Mouse (Mus musculus) heart, embryonic 16.5 days (tissue): ENCODE measurements around the gene Zfp976. TPM values are rescaled to one million over a fixed set of nuclear protein-coding genes. Genes with fewer than 3 reads are reported as not detected.
A peak's percentile ranks its signal among the peaks of the same experiment; 100 is the strongest.
"Not testable (repeated sequence)": the region's sequence is repeated elsewhere in the genome, so short reads cannot be mapped to it uniquely, and the experiment has no call there.

Source experiments
- ATAC-seq: fragments of 200-750 bp; cut with Nextera tagmentation; replicated peaks from 2 replicates; pipeline ENCODE4 v1.8.0; 2017; ENCODE audit warnings: moderate number of reproducible peaks; ENCODE audit not compliant: insufficient read depth, low FRiP score; ENCODE audit errors: extremely low read depth
- H3K27ac ChIP-seq: fragments of 300-500 bp; sonication (generic); 2 replicates; pipeline ENCODE4 v1.5.1; 2014; ENCODE audit warnings: mild to moderate bottlenecking, low read length, control low read depth, moderate library complexity
- H3K27me3 ChIP-seq: fragments of 300-500 bp; sonication (generic); 2 replicates; pipeline ENCODE4 v1.6.1; 2014; ENCODE audit warnings: low read length, mixed read lengths; ENCODE audit not compliant: control insufficient read depth, insufficient read depth
- H3K36me3 ChIP-seq: fragments of 300-500 bp; sonication (generic); 2 replicates; pipeline ENCODE4 v1.6.1; 2014; ENCODE audit not compliant: control insufficient read depth, insufficient read depth
- H3K4me1 ChIP-seq: fragments of 300-500 bp; sonication (generic); 2 replicates; pipeline ENCODE4 v1.6.1; 2014; ENCODE audit warnings: low read length, mixed read lengths; ENCODE audit not compliant: control insufficient read depth, insufficient read depth
- H3K4me2 ChIP-seq: fragments of 300-500 bp; sonication (generic); 2 replicates; pipeline ENCODE4 v1.6.1; 2014; ENCODE audit warnings: low read depth, mild to moderate bottlenecking, control low read depth, low read length
- H3K4me3 ChIP-seq: fragments of 300-500 bp; sonication (generic); 2 replicates; pipeline ENCODE4 v1.5.1; 2014; ENCODE audit warnings: mild to moderate bottlenecking, control low read depth, low read length
- H3K9ac ChIP-seq: fragments of 300-500 bp; sonication (generic); 2 replicates; pipeline ENCODE4 v1.6.1; 2014; ENCODE audit warnings: low read length, control low read depth
- H3K9me3 ChIP-seq: fragments of 300-500 bp; sonication (generic); replicated peaks from 2 replicates; pipeline ENCODE4 v1.6.1; 2016; ENCODE audit warnings: low read length; ENCODE audit not compliant: control insufficient read depth
- WGBS: fragments of 180-500 bp; shearing (Covaris S2); extraction: QIAGEN DNeasy Blood & Tissue Kit; methylation state at CpG from one replicate; pipeline ENCODE4 v1.1.7; 2014; 5-methylcytosine and 5-hydroxymethylcytosine counted together
- polyA plus RNA-seq: library from polyadenylated mRNA; unstranded; fragments of >200 nt; fragmentation: Nextera tagmentation; extraction: Ambion mirVana; gene quantifications from 2 replicates; pipeline ENCODE4 v1.2.1, GENCODE M21; 2015

Gene Zfp976
- 1.7 and 2.0 TPM in 2 replicates for polyA plus RNA-seq

GRCm38 (mm10) chr7:42642152-42643115, at the start of gene Zfp976:
TSS of gene Zfp976 (minus strand) at chr7:42642588.
- Histone ChIP-seq H3K4me3 (peak within 1 kb of the TSS; percentile 64), H3K4me2 (peak within 1 kb of the TSS; percentile 63), H3K9ac (peak within 1 kb of the TSS; percentile 71), H3K27ac (peak within 1 kb of the TSS; percentile 35; the same call in 1 of the 2 replicates)
- peak; percentile 97 for ATAC-seq
- not testable (repeated sequence) for H3K27me3 ChIP-seq, H3K4me1 ChIP-seq, H3K9me3 ChIP-seq, H3K36me3 ChIP-seq
- WGBS, result 3% methylated on average over 25 of the region's 25 CpGs

GRCm38 (mm10) chr7:42680081-42680480, 37.7 kb upstream of the Zfp976 start:
- H3K9me3 ChIP-seq, ATAC-seq, H3K27me3 ChIP-seq, H3K4me1 ChIP-seq, H3K9ac ChIP-seq, H3K27ac ChIP-seq, H3K4me2 ChIP-seq, H3K4me3 ChIP-seq, H3K36me3 ChIP-seq: not testable (repeated sequence)
- 88% methylated on average over 6 of the region's 6 CpGs for WGBS

GRCm38 (mm10) chr7:42679646-42680045, 37.3 kb upstream of the Zfp976 start:
- not testable (repeated sequence) for H3K27me3 ChIP-seq, H3K36me3 ChIP-seq, H3K4me2 ChIP-seq, ATAC-seq, H3K27ac ChIP-seq, H3K4me1 ChIP-seq, H3K4me3 ChIP-seq, H3K9me3 ChIP-seq, H3K9ac ChIP-seq

GRCm38 (mm10) chr7:42660140-42660539, 17.8 kb upstream of the Zfp976 start:
- WGBS, result 80% methylated on average over 4 of the region's 5 CpGs
- not testable (repeated sequence) for H3K4me1 ChIP-seq, H3K27ac ChIP-seq, H3K4me3 ChIP-seq, ATAC-seq, H3K9me3 ChIP-seq, H3K4me2 ChIP-seq, H3K27me3 ChIP-seq, H3K9ac ChIP-seq
- peaks cover 13% of the 10 kb centered on the region for H3K36me3 ChIP-seq

- WGBS, result 56% methylated on average over 2 of the region's 2 CpGs
- H3K36me3 ChIP-seq, H3K4me2 ChIP-seq: not testable (repeated sequence)
Measured at GRCm38 (mm10) chr7:42655211-42655610, 12.8 kb upstream of the Zfp976 start.

GRCm38 (mm10) chr7:42643120-42643620, 782 bp upstream of the Zfp976 start:
- H3K27ac ChIP-seq, H3K27me3 ChIP-seq, H3K36me3 ChIP-seq, H3K4me1 ChIP-seq, H3K9me3 ChIP-seq, ATAC-seq: not testable (repeated sequence)
- peak overlapping the region; percentile 63 for H3K4me2 ChIP-seq
- H3K4me3 ChIP-seq, result peak overlapping the region; percentile 64
- H3K9ac ChIP-seq, result peak overlapping the region; percentile 71; the same call in 1 of the 2 replicates
- WGBS, result 16% methylated on average over 3 of the region's 3 CpGs

More at GRCm38 (mm10) chr7:42655211-42655610, 12.8 kb upstream of the Zfp976 start:
- not testable (repeated sequence) for H3K27me3 ChIP-seq, H3K9ac ChIP-seq, H3K27ac ChIP-seq, H3K4me1 ChIP-seq, ATAC-seq, H3K9me3 ChIP-seq, H3K4me3 ChIP-seq

GRCm38 (mm10) chr7:42631031-42631430, 11.4 kb downstream of the Zfp976 start:
- ATAC-seq, H3K36me3 ChIP-seq, H3K4me3 ChIP-seq, H3K9me3 ChIP-seq, H3K27me3 ChIP-seq, H3K4me2 ChIP-seq, H3K27ac ChIP-seq, H3K9ac ChIP-seq, H3K4me1 ChIP-seq: not testable (repeated sequence)

GRCm38 (mm10) chr7:42595666-42596065, 46.7 kb downstream of the Zfp976 start:
- not testable (repeated sequence) for H3K9ac ChIP-seq, H3K4me1 ChIP-seq, ATAC-seq, H3K27me3 ChIP-seq, H3K4me2 ChIP-seq, H3K27ac ChIP-seq, H3K36me3 ChIP-seq, H3K4me3 ChIP-seq
- peaks cover 13% of the 10 kb centered on the region; the same call in 1 of the 2 replicates for H3K9me3 ChIP-seq

GRCm38 (mm10) chr7:42592413-42592812, 50.0 kb downstream of the Zfp976 start, which contains the start of gene Zfp977:
TSS of gene Zfp977 (minus strand) at chr7:42592547.
- not testable (repeated sequence) for H3K36me3 ChIP-seq, H3K4me1 ChIP-seq, ATAC-seq, H3K4me2 ChIP-seq, H3K9ac ChIP-seq, H3K4me3 ChIP-seq, H3K27ac ChIP-seq, H3K27me3 ChIP-seq
- peaks cover 15% of the 10 kb centered on the region for H3K9me3 ChIP-seq
- WGBS, result 82% methylated on average over 11 of the region's 11 CpGs
